Mouse (Mus musculus) kidney, postnatal 0 days (tissue): ENCODE data around the gene Edem3. TPM values are rescaled to one million over a fixed set of nuclear protein-coding genes. Genes with fewer than 3 reads are reported as not detected.

ENCODE experiments used
- ATAC-seq: fragments of 200-750 bp; cut with Nextera tagmentation; replicated peaks from 2 replicates; pipeline ENCODE4 v1.8.0; 2017; ENCODE audit warnings: low read depth, moderate number of reproducible peaks, moderate TSS enrichment, moderate library complexity; ENCODE audit not compliant: low FRiP score
- DNase-seq: peaks from one replicate; pipeline ENCODE4 v3.0.0-alpha.2; 2016; ENCODE audit warnings: low spot score
- H3K27ac ChIP-seq: fragments of 300-500 bp; sonication (generic); 2 replicates; pipeline ENCODE4 v1.5.1; 2014; ENCODE audit warnings: mild to moderate bottlenecking
- H3K27me3 ChIP-seq: fragments of 300-500 bp; sonication (generic); 2 replicates; pipeline ENCODE4 v1.6.1; 2014; ENCODE audit warnings: low read length, mixed read lengths; ENCODE audit not compliant: insufficient read depth
- H3K36me3 ChIP-seq: fragments of 300-500 bp; sonication (generic); 2 replicates; pipeline ENCODE4 v1.6.1; 2014; ENCODE audit warnings: low read length, mixed read lengths; ENCODE audit not compliant: insufficient read depth
- H3K4me1 ChIP-seq: fragments of 300-500 bp; sonication (generic); replicated peaks from 2 replicates; pipeline ENCODE4 v1.6.1; 2014; ENCODE audit warnings: antibody characterized with exemption, low read length, mixed read lengths; ENCODE audit not compliant: insufficient read depth
- H3K4me2 ChIP-seq: fragments of 300-500 bp; sonication (generic); 2 replicates; pipeline ENCODE4 v1.6.1; 2014; ENCODE audit warnings: mild to moderate bottlenecking, low read length, moderate library complexity, mixed read lengths
- H3K4me3 ChIP-seq: fragments of 300-500 bp; sonication (generic); replicated peaks from 2 replicates; pipeline ENCODE4 v1.5.1; 2014; ENCODE audit warnings: low read depth, low read length
- H3K9ac ChIP-seq: fragments of 300-500 bp; sonication (generic); 2 replicates; pipeline ENCODE4 v1.6.1; 2014; ENCODE audit warnings: low read depth, low read length
- H3K9me3 ChIP-seq: fragments of 300-500 bp; sonication (generic); replicated peaks from 2 replicates; pipeline ENCODE4 v1.6.1; 2016; ENCODE audit warnings: low read length, inconsistent platforms, mixed read lengths
- CTCF ChIP-seq: IDR thresholded peaks from 2 replicates; pipeline ENCODE4 v1.5.1; 2016; ENCODE audit warnings: antibody characterized with exemption, low read depth, mild to moderate bottlenecking, moderate library complexity
- WGBS: fragments of 180-500 bp; shearing (Covaris S2); extraction: QIAGEN DNeasy Blood & Tissue Kit; methylation state at CpG from one replicate; pipeline ENCODE4 v1.1.7; 2014; 5-methylcytosine and 5-hydroxymethylcytosine counted together
- polyA plus RNA-seq: library from polyadenylated mRNA; unstranded; fragments of >200 nt; fragmentation: Nextera tagmentation; extraction: Ambion mirVana; gene quantifications from 2 replicates; pipeline ENCODE4 v1.2.1, GENCODE M21; 2015

Gene Edem3
- polyA plus RNA-seq, 1 experiment from 2014 or later = 11.7 TPM

- peaks cover 8% of the 10 kb centered on the region for H3K4me1 ChIP-seq
- peak overlapping the region; percentile 80 for H3K4me3 ChIP-seq
- H3K36me3 ChIP-seq = no peaks in the 10 kb centered on the region
- no peak for TF ChIP-seq CTCF
- 0 out of 2 replicates have a peak overlapping the region, but pooled peaks have one; percentile 84 for H3K27ac ChIP-seq
- no peaks in the 10 kb centered on the region for H3K9me3 ChIP-seq
- peak overlapping the region; percentile 95 for H3K4me2 ChIP-seq
- 39% methylated on average over 1 of the region's 1 CpGs for WGBS
- DNase-seq = no peak
- ATAC-seq = no peak
- no peaks in the 10 kb centered on the region for H3K27me3 ChIP-seq
- H3K9ac ChIP-seq = peak overlapping the region; percentile 74; the same call in 1 of the 2 replicates
Measured at GRCm38 (mm10) chr1:151756425-151756728, 1.2 kb downstream of the Edem3 start.

- TF ChIP-seq CTCF = no peak
- Histone ChIP-seq H3K9me3 (no peaks in the 10 kb centered on the region), H3K27me3 (no peaks in the 10 kb centered on the region), H3K4me3 (no peak overlapping the region), H3K36me3 (no peaks in the 10 kb centered on the region), H3K9ac (no peak overlapping the region), H3K4me2 (no peak overlapping the region), H3K4me1 (peaks cover 8% of the 10 kb centered on the region), H3K27ac (no peak overlapping the region)
- no peak for ATAC-seq
- DNase-seq = no peak
- WGBS = 83% methylated on average over 6 of the region's 6 CpGs
Measured at GRCm38 (mm10) chr1:151758301-151758700, 3.1 kb downstream of the Edem3 start.

GRCm38 (mm10) chr1:151758991-151759390 lies 3.8 kb downstream of the Edem3 start:
- ATAC-seq (no peak), DNase-seq (no peak)
- no peak overlapping the region for H3K9ac ChIP-seq
- H3K4me1 ChIP-seq = peaks cover 8% of the 10 kb centered on the region
- TF ChIP-seq CTCF = no peak
- H3K36me3 ChIP-seq = no peaks in the 10 kb centered on the region
- H3K4me3 ChIP-seq = no peak overlapping the region
- no peak overlapping the region for H3K27ac ChIP-seq
- no peaks in the 10 kb centered on the region for H3K9me3 ChIP-seq
- H3K4me2 ChIP-seq = no peak overlapping the region
- no peaks in the 10 kb centered on the region for H3K27me3 ChIP-seq
- WGBS = 44% methylated on average over 2 of the region's 2 CpGs

- no peaks in the 10 kb centered on the region for H3K27me3 ChIP-seq
- 64% methylated on average over 3 of the region's 3 CpGs for WGBS
- no peak overlapping the region for H3K4me2 ChIP-seq
- no peaks in the 10 kb centered on the region for H3K9me3 ChIP-seq
- no peak for DNase-seq
- H3K36me3 ChIP-seq = no peaks in the 10 kb centered on the region
- no peaks in the 10 kb centered on the region for H3K4me1 ChIP-seq
- ATAC-seq = no peak
- no peak overlapping the region for H3K27ac ChIP-seq
- H3K9ac ChIP-seq = no peak overlapping the region
- H3K4me3 ChIP-seq = no peak overlapping the region
- no peak for TF ChIP-seq CTCF
Measured at GRCm38 (mm10) chr1:151764236-151764635, 9.1 kb downstream of the Edem3 start.

- Histone ChIP-seq H3K4me3 (no peak overlapping the region), H3K27ac (no peak overlapping the region), H3K27me3 (no peaks in the 10 kb centered on the region), H3K9ac (no peak overlapping the region), H3K4me1 (no peaks in the 10 kb centered on the region), H3K4me2 (no peak overlapping the region), H3K9me3 (no peaks in the 10 kb centered on the region), H3K36me3 (0 out of 2 replicates have a peak, but pooled peaks cover 6% of the 10 kb centered on the region)
- no peak for DNase-seq
- 75% methylated on average over 2 of the region's 2 CpGs for WGBS
- ATAC-seq = no peak
- TF ChIP-seq CTCF = no peak
Measured at GRCm38 (mm10) chr1:151766166-151766565, 11.0 kb downstream of the Edem3 start.

DNA sequence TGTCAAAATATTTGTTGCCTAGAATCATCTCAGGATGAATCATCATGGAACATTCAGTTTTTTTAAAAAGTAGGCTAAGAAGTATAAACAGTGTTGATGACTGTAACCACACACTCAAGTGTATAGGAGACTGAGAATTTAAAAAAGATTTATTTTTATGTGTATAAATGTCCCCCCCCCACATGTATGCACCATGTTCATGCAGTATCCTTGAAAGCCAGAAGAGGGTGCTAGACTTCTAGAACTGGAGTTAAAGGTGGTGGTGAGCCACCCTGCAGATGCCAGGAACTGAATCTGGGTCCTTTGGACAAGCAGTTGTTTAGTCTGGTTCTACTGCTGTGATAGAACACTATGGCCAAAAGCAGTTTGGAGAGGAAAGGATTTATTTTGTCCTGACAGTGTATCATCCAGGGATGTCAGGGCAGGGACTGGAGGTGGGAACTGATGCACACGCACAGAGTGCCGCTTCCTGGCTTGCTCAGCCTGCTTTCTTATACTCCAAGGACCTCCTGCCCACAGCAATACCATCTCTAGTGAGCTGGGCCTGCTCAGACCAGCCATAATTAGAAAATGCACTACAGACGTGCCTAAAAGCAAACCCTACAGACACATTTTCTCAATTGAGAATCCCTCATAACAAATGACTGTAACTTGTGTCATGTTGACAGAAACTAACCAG lies 11.9 kb downstream of the Edem3 start:
- ATAC-seq (no peak), DNase-seq (no peak)
- no peaks in the 10 kb centered on the region for H3K9me3 ChIP-seq
- no peaks in the 10 kb centered on the region for H3K27me3 ChIP-seq
- H3K4me3 ChIP-seq = no peak overlapping the region
- TF ChIP-seq CTCF = peak; percentile 33; the same call in 1 of the 2 replicates
- 75% methylated on average over 3 of the region's 3 CpGs for WGBS
- no peaks in the 10 kb centered on the region for H3K4me1 ChIP-seq
- no peak overlapping the region for H3K4me2 ChIP-seq
- no peak overlapping the region for H3K9ac ChIP-seq
- 0 out of 2 replicates have a peak, but pooled peaks cover 8% of the 10 kb centered on the region for H3K36me3 ChIP-seq
- no peak overlapping the region for H3K27ac ChIP-seq
